ENCODE assay signal across 8 mouse cellular contexts in genomic region chr2:147876708-147877542, GRCm38 (mm10).
DNase-seq lines count a peak whose midpoint lies in the region; ATAC-seq and TF ChIP-seq lines count a peak whose summit lies in the region.

No protein-coding gene starts in this region.

- 0 out of 2 replicates have a peak, but pooled peaks cover 2% of the 10 kb centered on the region for H3K27me3 ChIP-seq in heart, embryonic 15.5 days
- H3K27me3 ChIP-seq in forebrain, embryonic 16.5 days (replicated peaks; ENCODE audit: control insufficient read depth, insufficient read depth, low read length) = peaks cover 5% of the 10 kb centered on the region; the same call in 1 of the 2 replicates

- peak overlapping the region; percentile 33; the same call in 1 of the 2 replicates for H3K9ac ChIP-seq in heart, embryonic 15.5 days
- peak overlapping the region; percentile 48 for H3K9ac ChIP-seq in forebrain, embryonic 16.5 days (replicated peaks; ENCODE audit: low read depth, low read length)

- no peak for ATAC-seq in heart, embryonic 15.5 days (replicated peaks; ENCODE audit: insufficient number of reproducible peaks, insufficient read depth, low FRiP score, low read depth)
- peak; percentile 72 for ATAC-seq in forebrain, embryonic 16.5 days

- no peaks in the 10 kb centered on the region for H3K36me3 ChIP-seq in heart, embryonic 15.5 days
- H3K36me3 ChIP-seq in forebrain, embryonic 16.5 days (ENCODE audit: control insufficient read depth, insufficient read depth) = no peaks in the 10 kb centered on the region

- DNase-seq in heart, postnatal 10 days = no peak
- DNase-seq in mesoderm, embryonic 11.5 days (ENCODE audit: low read depth, low spot score) = peak; percentile 47
- no peak for DNase-seq in testis, postnatal 10 days (ENCODE audit: low spot score)
- no peak for DNase-seq in yolk sac, embryonic 10.5 days (ENCODE audit: low spot score)
- no peak for DNase-seq in frontal cortex, adult 2 months (ENCODE audit: extremely low spot score in 1 of 2, low spot score in 1 of 2)

- H3K4me3 ChIP-seq in heart, embryonic 15.5 days = peak overlapping the region; percentile 52
- H3K4me3 ChIP-seq in cortical plate, adult 2 months (ENCODE audit: insufficient read depth, low read length) = peak overlapping the region; percentile 29
- H3K4me3 ChIP-seq in forebrain, embryonic 16.5 days (replicated peaks; ENCODE audit: low read length) = peak overlapping the region; percentile 44

- peak overlapping the region; percentile 75 for H3K4me2 ChIP-seq in heart, embryonic 15.5 days
- H3K4me2 ChIP-seq in forebrain, embryonic 16.5 days (ENCODE audit: low read length) = peak overlapping the region; percentile 69

- no peaks in the 10 kb centered on the region for H3K9me3 ChIP-seq in heart, embryonic 15.5 days (replicated peaks)
- no peaks in the 10 kb centered on the region for H3K9me3 ChIP-seq in forebrain, embryonic 16.5 days (ENCODE audit: control insufficient read depth, low read length)

- no peak for TF ChIP-seq CTCF in cortical plate, adult 2 months (IDR thresholded peaks at IDR 0.05; ENCODE audit: extremely low read depth, insufficient read depth, low read length)

- no peak for TF ChIP-seq POLR2A in cortical plate, adult 2 months (IDR thresholded peaks at IDR 0.05; ENCODE audit: extremely low read depth, insufficient read depth, low read length)

- peaks cover 13% of the 10 kb centered on the region for H3K4me1 ChIP-seq in heart, embryonic 15.5 days (replicated peaks)
- no peaks in the 10 kb centered on the region for H3K4me1 ChIP-seq in cortical plate, adult 2 months (ENCODE audit: control insufficient read depth, insufficient read depth, low read length)
- H3K4me1 ChIP-seq in forebrain, embryonic 16.5 days (replicated peaks; ENCODE audit: control insufficient read depth, insufficient read depth, low read length) = peaks cover 22% of the 10 kb centered on the region

- intact Hi-C loops in heart, postnatal 10 days (cut with DNase I) = no loop called here

- 8% methylated on average over 19 of the region's 19 CpGs for WGBS in heart, embryonic 15.5 days
- WGBS in forebrain, embryonic 16.5 days = 1% methylated on average over 19 of the region's 19 CpGs

- no peak overlapping the region for H3K27ac ChIP-seq in heart, embryonic 15.5 days
- no peak overlapping the region for H3K27ac ChIP-seq in cortical plate, adult 2 months (ENCODE audit: insufficient read depth, low read length)
- H3K27ac ChIP-seq in forebrain, embryonic 16.5 days (ENCODE audit: low read length) = no peak overlapping the region
